Mouse (Mus musculus) liver, postnatal 0 days (tissue): ENCODE results near the gene Grk6. TPM values are rescaled to one million over a fixed set of nuclear protein-coding genes. Genes with fewer than 3 reads are reported as not detected.

Experiments used
- ATAC-seq: fragments of 200-750 bp; cut with Nextera tagmentation; 2 replicates; pipeline ENCODE4 v1.8.0; 2017; ENCODE audit warnings: mild to moderate bottlenecking, moderate library complexity
- DNase-seq: peaks from one replicate; pipeline ENCODE4 v3.0.0-alpha.2; 2016
- H3K27ac ChIP-seq: fragments of 300-500 bp; sonication (generic); 2 replicates; pipeline ENCODE4 v1.5.1; 2014; ENCODE audit warnings: antibody characterized with exemption, moderate library complexity, mild to moderate bottlenecking, low read depth
- H3K27me3 ChIP-seq: fragments of 300-500 bp; sonication (generic); 2 replicates; pipeline ENCODE4 v1.6.1; 2014; ENCODE audit warnings: low read length, control low read depth, mixed read lengths; ENCODE audit not compliant: insufficient read depth
- H3K36me3 ChIP-seq: fragments of 300-500 bp; sonication (generic); replicated peaks from 2 replicates; pipeline ENCODE4 v1.6.1; 2014; ENCODE audit warnings: mild to moderate bottlenecking, control low read depth, low read length, moderate library complexity, mixed read lengths; ENCODE audit not compliant: insufficient read depth
- H3K4me1 ChIP-seq: fragments of 300-500 bp; sonication (generic); 2 replicates; pipeline ENCODE4 v1.6.1; 2014; ENCODE audit warnings: antibody characterized with exemption, mild to moderate bottlenecking, control low read depth; ENCODE audit not compliant: insufficient read depth
- H3K4me2 ChIP-seq: fragments of 300-500 bp; sonication (generic); 2 replicates; pipeline ENCODE4 v1.6.1; 2014; ENCODE audit warnings: low read depth, mild to moderate bottlenecking, low read length, moderate library complexity, mixed read lengths
- H3K4me3 ChIP-seq: fragments of 300-500 bp; sonication (generic); 2 replicates; pipeline ENCODE4 v1.5.1; 2014; ENCODE audit warnings: low read depth, low read length
- H3K9ac ChIP-seq: fragments of 300-500 bp; sonication (generic); replicated peaks from 2 replicates; pipeline ENCODE4 v1.6.1; 2014; ENCODE audit warnings: mild to moderate bottlenecking, moderate library complexity
- H3K9me3 ChIP-seq: fragments of 300-500 bp; sonication (generic); 2 replicates; pipeline ENCODE4 v1.6.1; 2016; ENCODE audit warnings: mild to moderate bottlenecking, control low read depth, low read length, mixed read lengths
- CTCF ChIP-seq: sonication (generic); IDR thresholded peaks from 2 replicates; pipeline ENCODE4 v1.5.1; 2016; ENCODE audit warnings: antibody characterized with exemption, low read depth
- EP300 ChIP-seq: IDR thresholded peaks from 2 replicates; pipeline ENCODE4 v1.6.1; 2016; ENCODE audit warnings: antibody characterized with exemption, low read depth, mild to moderate bottlenecking
- WGBS: fragments of 180-500 bp; shearing (Covaris S2); extraction: QIAGEN DNeasy Blood & Tissue Kit; methylation state at CpG from one replicate; pipeline ENCODE4 v1.1.7; 2014; ENCODE audit not compliant: insufficient replicate concordance; 5-methylcytosine and 5-hydroxymethylcytosine counted together
- polyA plus RNA-seq: library from polyadenylated mRNA; unstranded; fragments of >200 nt; fragmentation: Nextera tagmentation; extraction: Ambion mirVana; gene quantifications from 2 replicates; pipeline ENCODE4 v1.2.1, GENCODE M21; 2015

Gene Grk6
- polyA plus RNA-seq, 1 experiment from 2014 or later = 16.7 TPM

DNA sequence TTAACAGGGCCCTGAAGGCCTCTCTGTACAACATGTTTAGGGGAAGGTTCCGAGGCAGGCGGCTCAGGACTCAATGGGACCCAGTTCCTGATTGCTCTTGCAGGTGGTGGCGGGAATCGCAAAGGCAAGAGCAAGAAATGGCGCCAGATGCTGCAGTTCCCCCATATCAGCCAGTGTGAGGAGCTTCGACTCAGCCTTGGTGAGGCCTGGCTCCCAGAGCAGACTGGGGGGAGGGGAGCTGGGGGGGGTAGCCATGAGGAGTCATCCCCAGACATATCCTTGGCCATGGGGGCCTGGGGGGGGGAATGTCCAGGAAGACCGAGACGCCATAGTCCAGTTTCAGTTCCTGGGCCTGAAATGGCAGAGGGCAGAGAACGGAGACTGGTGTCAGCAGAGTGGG, 4.3 kb downstream of the Grk6 start:
- Histone ChIP-seq H3K4me3 (no peak overlapping the region), H3K4me2 (peak overlapping the region; percentile 48), H3K9ac (no peak overlapping the region), H3K4me1 (peaks cover 50% of the 10 kb centered on the region), H3K27ac (peak overlapping the region; percentile 71), H3K36me3 (peaks cover 41% of the 10 kb centered on the region), H3K9me3 (no peaks in the 10 kb centered on the region), H3K27me3 (no peaks in the 10 kb centered on the region)
- ATAC-seq (no peak), DNase-seq (no peak)
- WGBS = 80% methylated on average over 9 of the region's 9 CpGs
- no peak for TF ChIP-seq EP300
- TF ChIP-seq CTCF = no peak

DNA sequence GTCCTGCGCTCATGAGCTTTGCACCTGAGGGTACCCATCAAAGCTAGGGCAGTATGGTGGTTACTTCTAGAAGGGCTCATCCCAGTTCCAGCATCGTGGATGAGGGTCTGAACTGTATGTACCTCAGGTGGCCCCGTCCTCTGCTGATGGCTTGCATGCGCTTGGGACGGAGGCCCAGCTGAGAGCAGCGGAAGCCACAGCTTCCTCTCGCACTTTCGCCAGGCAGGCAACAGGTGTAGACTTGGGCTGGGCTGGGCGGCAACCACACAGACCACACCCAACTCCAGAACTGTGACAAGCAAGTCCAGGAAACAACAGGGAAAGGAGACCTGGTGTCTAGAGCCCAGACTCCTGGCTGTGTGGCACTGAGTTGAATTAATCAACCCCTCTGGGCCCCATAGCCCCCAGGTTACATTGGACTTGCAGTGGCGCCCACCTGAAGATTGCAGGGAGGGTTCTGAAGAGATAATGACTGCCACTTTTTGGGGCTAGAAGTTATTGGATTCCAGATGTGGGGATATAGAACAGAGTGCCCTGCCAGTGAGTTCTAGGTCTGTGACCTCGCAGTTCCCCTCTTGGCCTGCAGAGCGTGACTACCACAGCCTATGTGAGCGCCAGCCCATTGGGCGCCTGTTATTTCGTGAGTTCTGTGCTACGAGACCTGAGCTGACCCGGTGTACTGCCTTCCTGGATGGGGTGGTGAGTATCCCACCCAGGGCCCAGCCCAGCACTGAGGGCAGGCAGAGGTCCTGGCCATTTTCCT, 5.0 kb downstream of the Grk6 start:
- DNase-seq (peak; percentile 64), ATAC-seq (no peak)
- H3K4me1 ChIP-seq = peaks cover 50% of the 10 kb centered on the region
- no peak overlapping the region for H3K4me3 ChIP-seq
- H3K9me3 ChIP-seq = no peaks in the 10 kb centered on the region
- peaks cover 48% of the 10 kb centered on the region for H3K36me3 ChIP-seq
- H3K27ac ChIP-seq = peak overlapping the region; percentile 71
- H3K27me3 ChIP-seq = no peaks in the 10 kb centered on the region
- H3K9ac ChIP-seq = no peak overlapping the region
- TF ChIP-seq EP300 (no peak), CTCF (peak; percentile 32; the same call in 1 of the 2 replicates)
- peak overlapping the region; percentile 48 for H3K4me2 ChIP-seq
- 70% methylated on average over 17 of the region's 17 CpGs for WGBS

DNA sequence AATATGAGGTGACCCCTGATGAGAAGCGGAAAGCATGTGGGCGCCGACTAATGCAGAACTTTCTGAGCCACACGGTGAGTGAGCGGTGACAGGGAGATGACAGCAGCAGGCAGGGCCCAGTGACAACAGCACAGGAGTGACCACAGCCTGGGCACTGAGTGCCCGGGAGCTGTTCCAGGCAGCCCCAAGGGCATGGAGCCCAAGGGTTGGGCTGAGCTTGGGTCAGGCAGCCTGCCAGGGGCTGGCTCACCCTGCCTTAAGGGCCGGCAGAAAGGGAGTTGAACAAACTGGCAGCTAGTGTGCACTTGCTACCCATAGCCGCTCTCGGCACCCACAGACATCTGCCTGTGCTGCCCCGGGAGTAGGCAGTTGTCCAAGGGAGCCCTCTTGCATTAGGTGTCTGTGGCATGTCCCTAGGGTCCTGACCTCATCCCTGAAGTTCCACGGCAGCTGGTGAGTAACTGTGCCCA, 5.7 kb downstream of the Grk6 start:
- WGBS = 91% methylated on average over 11 of the region's 11 CpGs
- TF ChIP-seq EP300 (no peak), CTCF (no peak)
- no peak for DNase-seq

DNA sequence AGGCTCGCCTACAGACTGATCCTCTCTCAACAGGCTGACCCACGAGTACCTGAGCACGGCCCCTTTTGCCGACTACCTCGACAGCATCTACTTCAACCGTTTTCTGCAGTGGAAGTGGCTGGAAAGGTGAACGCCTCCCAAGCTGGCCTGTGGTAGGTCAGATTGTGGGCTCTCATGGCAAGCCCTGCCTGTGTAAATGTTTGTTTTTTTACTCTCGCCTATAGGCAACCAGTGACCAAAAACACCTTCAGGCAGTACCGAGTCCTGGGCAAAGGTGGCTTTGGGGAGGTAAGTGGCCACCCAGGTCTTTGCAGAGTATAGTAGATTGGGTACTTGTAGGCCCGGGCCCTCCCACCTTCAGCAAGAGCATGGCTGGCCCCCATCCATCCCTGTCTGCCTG, 6.4 kb downstream of the Grk6 start:
- no peak overlapping the region for H3K27ac ChIP-seq

More for the DNA sequence above, 5.7 kb downstream of the Grk6 start:
- no peak overlapping the region for H3K4me3 ChIP-seq
- H3K4me1 ChIP-seq = peaks cover 50% of the 10 kb centered on the region
- H3K27ac ChIP-seq = no peak overlapping the region
- H3K27me3 ChIP-seq = no peaks in the 10 kb centered on the region
- no peak for ATAC-seq
- no peaks in the 10 kb centered on the region for H3K9me3 ChIP-seq
- H3K9ac ChIP-seq = no peak overlapping the region
- 0 out of 2 replicates have a peak overlapping the region, but pooled peaks have one; percentile 9 for H3K4me2 ChIP-seq
- H3K36me3 ChIP-seq = peaks cover 54% of the 10 kb centered on the region

DNA sequence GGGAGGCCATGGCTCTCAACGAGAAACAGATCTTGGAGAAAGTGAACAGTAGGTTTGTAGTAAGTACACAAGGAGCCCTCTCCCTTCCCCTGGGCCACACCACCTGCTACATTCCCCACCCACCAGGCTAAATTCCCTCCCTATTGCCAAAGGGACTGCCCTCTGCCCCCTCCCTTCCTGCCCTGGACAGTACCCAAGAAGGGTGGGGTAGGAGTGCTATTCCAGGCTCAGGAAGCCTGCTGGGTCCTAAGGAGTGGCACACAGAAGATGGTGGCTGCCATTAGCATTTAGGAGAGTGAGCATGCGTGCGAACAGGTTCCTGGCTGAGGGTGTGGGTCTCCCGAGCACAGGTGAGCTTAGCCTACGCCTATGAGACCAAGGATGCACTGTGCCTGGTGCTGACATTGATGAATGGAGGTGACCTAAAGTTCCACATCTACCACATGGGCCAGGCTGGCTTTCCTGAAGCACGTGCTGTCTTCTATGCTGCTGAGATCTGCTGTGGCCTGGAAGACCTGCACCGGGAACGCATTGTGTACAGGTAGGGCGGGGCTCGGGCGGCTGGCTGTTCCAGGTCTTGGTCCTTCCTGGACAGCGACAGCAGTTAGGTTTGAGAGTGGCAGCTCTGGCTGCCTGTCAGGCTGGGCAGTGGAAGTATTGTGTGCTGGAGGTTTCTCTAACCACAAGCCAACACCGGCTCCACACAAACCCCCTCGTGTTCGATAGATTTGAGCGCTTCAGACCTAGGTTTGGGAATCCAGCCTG, 7.1 kb downstream of the Grk6 start:
- Histone ChIP-seq H3K9ac (no peak overlapping the region), H3K9me3 (no peaks in the 10 kb centered on the region), H3K4me2 (no peak overlapping the region), H3K4me1 (peaks cover 37% of the 10 kb centered on the region), H3K27ac (no peak overlapping the region), H3K4me3 (no peak overlapping the region), H3K27me3 (no peaks in the 10 kb centered on the region), H3K36me3 (peaks cover 62% of the 10 kb centered on the region)
- DNase-seq (no peak), ATAC-seq (no peak)
- TF ChIP-seq CTCF (no peak), EP300 (no peak)
- WGBS = 93% methylated on average over 16 of the region's 16 CpGs

More for the DNA sequence above, 6.4 kb downstream of the Grk6 start:
- H3K4me2 ChIP-seq = no peak overlapping the region
- H3K27me3 ChIP-seq = no peaks in the 10 kb centered on the region
- ATAC-seq = no peak
- DNase-seq = no peak
- H3K9ac ChIP-seq = no peak overlapping the region
- 76% methylated on average over 10 of the region's 10 CpGs for WGBS
- no peak overlapping the region for H3K4me3 ChIP-seq
- H3K36me3 ChIP-seq = peaks cover 59% of the 10 kb centered on the region
- H3K4me1 ChIP-seq = peaks cover 44% of the 10 kb centered on the region
- H3K9me3 ChIP-seq = no peaks in the 10 kb centered on the region
- TF ChIP-seq EP300 (no peak), CTCF (no peak)

DNA sequence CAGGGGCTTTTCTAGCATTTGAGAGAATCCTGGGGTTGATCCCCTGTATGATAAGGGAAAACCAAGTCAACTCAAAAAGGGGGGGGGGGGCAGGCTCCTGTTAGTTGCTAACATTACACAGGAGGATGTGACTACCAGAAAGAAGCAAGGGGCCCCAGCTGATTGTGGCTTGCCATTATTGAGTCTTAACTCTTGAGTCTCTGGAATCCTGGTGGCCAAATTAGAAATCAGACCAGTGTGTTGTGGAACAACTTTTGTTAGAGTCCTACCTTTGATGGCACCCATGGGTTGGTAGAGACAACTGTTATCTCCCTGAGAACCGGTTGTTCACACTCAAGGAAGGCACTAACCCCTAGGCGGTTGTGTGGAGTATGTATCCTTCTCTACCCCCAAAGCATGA, 18.1 kb downstream of the Grk6 start:
- H3K4me2 ChIP-seq = no peak overlapping the region
- H3K9me3 ChIP-seq = no peaks in the 10 kb centered on the region
- H3K36me3 ChIP-seq = peaks cover 33% of the 10 kb centered on the region
- no peak for TF ChIP-seq EP300
- TF ChIP-seq CTCF = no peak
- no peak overlapping the region for H3K27ac ChIP-seq
- H3K4me3 ChIP-seq = no peak overlapping the region
- H3K27me3 ChIP-seq = peaks cover 27% of the 10 kb centered on the region
- no peak for DNase-seq
- no peak overlapping the region for H3K9ac ChIP-seq
- WGBS = 42% methylated on average over 2 of the region's 2 CpGs
- ATAC-seq = no peak
- H3K4me1 ChIP-seq = peaks cover 18% of the 10 kb centered on the region
